Mouse (Mus musculus) heart, postnatal 0 days (tissue): ENCODE data around the gene Clcnka. TPM values are rescaled to one million over a fixed set of nuclear protein-coding genes. Genes with fewer than 3 reads are reported as not detected.

ENCODE experiments used
- ATAC-seq: fragments of 200-750 bp; cut with Nextera tagmentation; 2 replicates; pipeline ENCODE4 v1.8.0; 2017; ENCODE audit warnings: low read depth, moderate number of reproducible peaks, moderate library complexity; ENCODE audit not compliant: insufficient read depth
- DNase-seq: peaks from one replicate; pipeline ENCODE4 v3.0.0-alpha.2; 2016; ENCODE audit warnings: low spot score
- H3K27ac ChIP-seq: fragments of 300-500 bp; sonication (generic); 2 replicates; pipeline ENCODE4 v1.5.1; 2014; ENCODE audit warnings: low read depth, mild to moderate bottlenecking
- H3K27me3 ChIP-seq: fragments of 300-500 bp; sonication (generic); 2 replicates; pipeline ENCODE4 v1.6.1; 2014; ENCODE audit warnings: low read length, mixed read lengths; ENCODE audit not compliant: control insufficient read depth, insufficient read depth
- H3K36me3 ChIP-seq: fragments of 300-500 bp; sonication (generic); replicated peaks from 2 replicates; pipeline ENCODE4 v1.6.1; 2014; ENCODE audit warnings: low read length, mixed read lengths; ENCODE audit not compliant: control insufficient read depth, insufficient read depth
- H3K4me1 ChIP-seq: fragments of 300-500 bp; sonication (generic); 2 replicates; pipeline ENCODE4 v1.6.1; 2014; ENCODE audit warnings: antibody characterized with exemption; ENCODE audit not compliant: control insufficient read depth, insufficient read depth
- H3K4me2 ChIP-seq: fragments of 300-500 bp; sonication (generic); 2 replicates; pipeline ENCODE4 v1.6.1; 2014; ENCODE audit warnings: low read depth, mild to moderate bottlenecking, low read length, moderate library complexity
- H3K4me3 ChIP-seq: fragments of 300-500 bp; sonication (generic); 2 replicates; pipeline ENCODE4 v1.5.1; 2014; ENCODE audit warnings: low read depth, low read length
- H3K9ac ChIP-seq: fragments of 300-500 bp; sonication (generic); replicated peaks from 2 replicates; pipeline ENCODE4 v1.6.1; 2014; ENCODE audit warnings: low read depth, low read length, mixed read lengths
- H3K9me3 ChIP-seq: fragments of 300-500 bp; sonication (generic); replicated peaks from 2 replicates; pipeline ENCODE4 v1.6.1; 2016; ENCODE audit warnings: low read length; ENCODE audit not compliant: control insufficient read depth
- CTCF ChIP-seq: IDR thresholded peaks from 2 replicates; pipeline ENCODE4 v1.5.1; 2016; ENCODE audit warnings: antibody characterized with exemption, control low read depth, low read depth
- EP300 ChIP-seq: IDR thresholded peaks from 2 replicates; pipeline ENCODE4 v1.6.1; 2016; ENCODE audit warnings: antibody characterized with exemption, low read depth
- WGBS: fragments of 180-500 bp; shearing (Covaris S2); extraction: QIAGEN DNeasy Blood & Tissue Kit; methylation state at CpG from one replicate; pipeline ENCODE4 v1.1.7; 2014; 5-methylcytosine and 5-hydroxymethylcytosine counted together
- polyA plus RNA-seq: library from polyadenylated mRNA; unstranded; fragments of >200 nt; fragmentation: Nextera tagmentation; extraction: Ambion mirVana; gene quantifications from 2 replicates; pipeline ENCODE4 v1.2.1, GENCODE M21; 2015
- total RNA-seq: library from RNA; depleted of rRNA; stranded (reverse); fragments of >200 nt; gene quantifications from 2 replicates; pipeline ENCODE4 v1.2.3, GENCODE M21; 2014; ENCODE audit warnings: low replicate concordance

The Clcnka gene
- total and polyA plus RNA-seq, 2 experiments from 2014 or later = not detected

GRCm38 (mm10) chr4:141348616-141349015 lies 49.9 kb downstream of the Clcnka start:
- Histone ChIP-seq H3K9me3 (no peaks in the 10 kb centered on the region), H3K4me1 (peaks cover 2% of the 10 kb centered on the region; the same call in 1 of the 2 replicates), H3K9ac (no peak overlapping the region), H3K27me3 (no peaks in the 10 kb centered on the region; the same call in 1 of the 2 replicates), H3K36me3 (no peaks in the 10 kb centered on the region), H3K4me2 (no peak overlapping the region), H3K27ac (no peak overlapping the region), H3K4me3 (no peak overlapping the region)
- ATAC-seq (no peak), DNase-seq (no peak)
- TF ChIP-seq EP300 (no peak), CTCF (no peak)
- WGBS = 71% methylated on average over 11 of the region's 11 CpGs

- Histone ChIP-seq H3K27ac (no peak overlapping the region), H3K36me3 (no peaks in the 10 kb centered on the region), H3K9me3 (no peaks in the 10 kb centered on the region), H3K4me1 (no peaks in the 10 kb centered on the region; the same call in 1 of the 2 replicates), H3K4me3 (no peak overlapping the region), H3K4me2 (no peak overlapping the region), H3K9ac (no peak overlapping the region), H3K27me3 (no peaks in the 10 kb centered on the region; the same call in 1 of the 2 replicates)
- TF ChIP-seq CTCF (no peak), EP300 (no peak)
- ATAC-seq (peak; percentile 83), DNase-seq (peak; percentile 17)
- WGBS = 17% methylated on average over 8 of the region's 8 CpGs
Observed at GRCm38 (mm10) chr4:141347365-141347797, 51.1 kb downstream of the Clcnka start.

GRCm38 (mm10) chr4:141345219-141345618 lies 53.3 kb downstream of the Clcnka start:
- TF ChIP-seq CTCF = no peak
- TF ChIP-seq EP300 = no peak
- H3K4me3 ChIP-seq = no peak overlapping the region
- no peak overlapping the region for H3K4me2 ChIP-seq
- no peak overlapping the region for H3K27ac ChIP-seq
- no peaks in the 10 kb centered on the region for H3K9me3 ChIP-seq
- 87% methylated on average over 12 of the region's 12 CpGs for WGBS
- no peak overlapping the region for H3K9ac ChIP-seq
- no peaks in the 10 kb centered on the region for H3K36me3 ChIP-seq
- no peaks in the 10 kb centered on the region; the same call in 1 of the 2 replicates for H3K27me3 ChIP-seq
- H3K4me1 ChIP-seq = no peaks in the 10 kb centered on the region; the same call in 1 of the 2 replicates
- ATAC-seq (no peak), DNase-seq (no peak)

- H3K36me3 ChIP-seq = no peaks in the 10 kb centered on the region
- WGBS = 62% methylated on average over 7 of the region's 7 CpGs
- H3K27me3 ChIP-seq = no peaks in the 10 kb centered on the region; the same call in 1 of the 2 replicates
- ATAC-seq (no peak), DNase-seq (no peak)
- H3K4me2 ChIP-seq = no peak overlapping the region
- TF ChIP-seq CTCF (no peak), EP300 (no peak)
- no peaks in the 10 kb centered on the region; the same call in 1 of the 2 replicates for H3K4me1 ChIP-seq
- H3K9me3 ChIP-seq = no peaks in the 10 kb centered on the region
- H3K27ac ChIP-seq = no peak overlapping the region
- no peak overlapping the region for H3K4me3 ChIP-seq
- no peak overlapping the region for H3K9ac ChIP-seq
Observed at GRCm38 (mm10) chr4:141343515-141343914, 55.0 kb downstream of the Clcnka start.

- no peak for TF ChIP-seq CTCF
- no peak for TF ChIP-seq EP300
- no peak overlapping the region for H3K4me3 ChIP-seq
- WGBS = 62% methylated on average over 7 of the region's 7 CpGs
- no peak overlapping the region for H3K9ac ChIP-seq
- DNase-seq (no peak), ATAC-seq (no peak)
- no peak overlapping the region for H3K4me2 ChIP-seq
- no peaks in the 10 kb centered on the region for H3K9me3 ChIP-seq
- no peak overlapping the region for H3K27ac ChIP-seq
- H3K27me3 ChIP-seq = no peaks in the 10 kb centered on the region
- no peaks in the 10 kb centered on the region for H3K36me3 ChIP-seq
- H3K4me1 ChIP-seq = no peaks in the 10 kb centered on the region
Observed at GRCm38 (mm10) chr4:141341477-141341876, 57.0 kb downstream of the Clcnka start.

- Histone ChIP-seq H3K27me3 (no peaks in the 10 kb centered on the region), H3K9me3 (no peaks in the 10 kb centered on the region), H3K4me2 (no peak overlapping the region), H3K9ac (no peak overlapping the region), H3K4me3 (no peak overlapping the region), H3K4me1 (no peaks in the 10 kb centered on the region), H3K36me3 (no peaks in the 10 kb centered on the region), H3K27ac (no peak overlapping the region)
- TF ChIP-seq EP300 (no peak), CTCF (no peak)
- DNase-seq (no peak), ATAC-seq (no peak)
- WGBS = 56% methylated on average over 1 of the region's 1 CpGs
Observed at GRCm38 (mm10) chr4:141338853-141339252, 59.7 kb downstream of the Clcnka start.
